In the genomic region with DNA sequence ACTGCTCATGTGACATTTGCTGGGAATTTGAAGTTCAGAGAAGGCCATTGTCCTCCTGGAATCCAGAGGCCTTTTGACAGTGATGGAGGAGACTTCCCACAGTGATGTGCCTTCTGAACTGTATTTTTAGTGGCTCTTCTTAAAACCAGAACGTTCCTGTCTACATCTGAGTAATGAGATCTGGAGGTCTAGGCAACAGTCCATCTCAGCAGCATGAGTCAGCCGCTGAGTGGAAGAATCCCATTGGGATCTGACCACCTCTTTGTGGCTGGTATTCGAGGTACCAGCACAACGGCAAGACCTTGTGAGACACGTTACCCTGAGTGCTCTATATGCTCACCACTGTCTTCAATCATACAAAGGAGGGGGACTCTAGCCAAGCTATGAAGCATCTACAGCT, we compare ENCODE assay signal across 24 mouse cellular contexts.
DNase-seq lines count a peak whose midpoint lies in the region; ATAC-seq lines count a peak whose summit lies in the region.
"Had no signal": no experiment of that assay in that cellular context is flagged by ENCODE, and none has a peak within 500 bp of the region (broad histone marks: within the 10 kb centered on the region; RNA-seq: fewer than 3 reads in every experiment).

No protein-coding gene starts in this region.

- no peaks in the 10 kb centered on the region for H3K27me3 ChIP-seq in hindbrain, embryonic 12.5 days
- H3K27me3 ChIP-seq: embryonic facial prominence, embryonic 12.5 days; embryonic facial prominence, embryonic 15.5 days; forebrain, embryonic 15.5 days; hindbrain, embryonic 13.5 days; intestine, embryonic 15.5 days had no signal

- ATAC-seq in hindbrain, embryonic 12.5 days (ENCODE audit: low FRiP score) = no peak
- ATAC-seq: forebrain, embryonic 15.5 days; hindbrain, embryonic 16.5 days; intestine, embryonic 15.5 days; Patski had no signal

- H3K4me2 ChIP-seq in hindbrain, embryonic 12.5 days (replicated peaks) = no peak overlapping the region
- H3K4me2 ChIP-seq: embryonic facial prominence, embryonic 12.5 days; embryonic facial prominence, embryonic 15.5 days; forebrain, embryonic 15.5 days; heart, embryonic 11.5 days; hindbrain, embryonic 13.5 days; intestine, embryonic 15.5 days had no signal

- no peaks in the 10 kb centered on the region for H3K36me3 ChIP-seq in hindbrain, embryonic 12.5 days
- H3K36me3 ChIP-seq: embryonic facial prominence, embryonic 12.5 days; embryonic facial prominence, embryonic 15.5 days; forebrain, embryonic 15.5 days; hindbrain, embryonic 13.5 days; intestine, embryonic 15.5 days had no signal

- no peaks in the 10 kb centered on the region for H3K4me1 ChIP-seq in hindbrain, embryonic 12.5 days
- H3K4me1 ChIP-seq: embryonic facial prominence, embryonic 12.5 days; embryonic facial prominence, embryonic 15.5 days; hindbrain, embryonic 13.5 days; intestine, embryonic 15.5 days had no signal

- no peaks in the 10 kb centered on the region for H3K9me3 ChIP-seq in hindbrain, embryonic 12.5 days (replicated peaks)
- H3K9me3 ChIP-seq: embryonic facial prominence, embryonic 12.5 days; embryonic facial prominence, embryonic 15.5 days; forebrain, embryonic 15.5 days; hindbrain, embryonic 13.5 days; intestine, embryonic 15.5 days had no signal

- WGBS in hindbrain, embryonic 12.5 days = 85% methylated on average over 5 of the region's 5 CpGs

- no peak overlapping the region for H3K27ac ChIP-seq in hindbrain, embryonic 12.5 days
- H3K27ac ChIP-seq: embryonic facial prominence, embryonic 12.5 days; embryonic facial prominence, embryonic 15.5 days; forebrain, embryonic 15.5 days; gastrocnemius, adult 2 months; hindbrain, embryonic 13.5 days; intestine, embryonic 15.5 days had no signal

- peak; percentile 5 for DNase-seq in adrenal gland, postnatal 25 days
- DNase-seq in adrenal gland, adult 2 months = no peak
- DNase-seq in right cerebral cortex, adult 18-20 months = peak; percentile 41
- DNase-seq in right cerebral cortex, postnatal 14 days = no peak
- DNase-seq in 3T3-L1 (ENCODE audit: low read depth, low spot score) = peak; percentile 73
- no peak for DNase-seq in kidney, postnatal 14 days
- DNase-seq: adrenal gland, postnatal 14 days; cerebellum, adult 11 months; cerebellum, adult 2 months; cerebellum, adult 9-11 months; cerebellum, postnatal 25 days; gastrocnemius, adult 2 months; gastrocnemius, postnatal 14 days; heart, adult 11 months; kidney, adult 11 months had no signal

- no peak overlapping the region for H3K4me3 ChIP-seq in hindbrain, embryonic 12.5 days
- H3K4me3 ChIP-seq: embryonic facial prominence, embryonic 12.5 days; embryonic facial prominence, embryonic 15.5 days; forebrain, embryonic 15.5 days; gastrocnemius, adult 2 months; hindbrain, embryonic 13.5 days; intestine, embryonic 15.5 days had no signal

- no peak overlapping the region for H3K9ac ChIP-seq in hindbrain, embryonic 12.5 days
- H3K9ac ChIP-seq: embryonic facial prominence, embryonic 12.5 days; embryonic facial prominence, embryonic 15.5 days; forebrain, embryonic 15.5 days; hindbrain, embryonic 13.5 days; intestine, embryonic 15.5 days had no signal

Comparison
In these comparisons a context has a peak if more than half of its experiments do, and no peak if none do; other contexts are left out.
1. DNase-seq: peak in adrenal gland, postnatal 25 days (single experiment), right cerebral cortex, adult 18-20 months (single experiment) and 3T3-L1 (single experiment); none in adrenal gland, adult 2 months (single experiment), right cerebral cortex, postnatal 14 days (single experiment) and kidney, postnatal 14 days (single experiment).